Mouse (Mus musculus) left cerebral cortex, postnatal 25 days (tissue): ENCODE measurements at regions not wholly inside any gene's neighbourhood (a gene's known extent, or its start where the extent isn't known, plus 50 kb on each side); places are given as distances from the start of the nearest gene placed in this dataset.

Source experiments
- DNase-seq, 2 experiments: peaks; one replicate each; pipeline ENCODE4 v3.0.0; 2022; ENCODE audit warnings: low spot score in 2 of 2, mixed read lengths in 1 of 2
- intact Hi-C: fragments of 180-260 bp; cut with DNase I; formaldehyde crosslinking; loops from one replicate; pipeline ENCODE4 v1.15.1; 2025

- DNase-seq, result no peak
- intact Hi-C loops, result no loop called here
These were observed 116.9 kb upstream of the Plekha5 start for GRCm38 (mm10) chr6:140306811-140307558.

- intact Hi-C loops, result no loop called here
- DNase-seq, result no peak
These were observed 119.7 kb upstream of the Plekha5 start for GRCm38 (mm10) chr6:140304105-140304504.

GRCm38 (mm10) chr6:140300470-140301145, 123.2 kb upstream of the Plekha5 start:
- DNase-seq, result peak; percentile 18 to 25
- intact Hi-C loops, result no loop called here

- no peak for DNase-seq
These were observed 124.2 kb upstream of the Plekha5 start for GRCm38 (mm10) chr6:140299653-140300052.

GRCm38 (mm10) chr6:140297969-140298554, 125.8 kb upstream of the Plekha5 start:
- intact Hi-C loops, result no loop called here
- no peak for DNase-seq

More at GRCm38 (mm10) chr6:140299653-140300052, 124.2 kb upstream of the Plekha5 start:
- intact Hi-C loops, result no loop called here

- DNase-seq, result no peak
- intact Hi-C loops, result no loop called here
These were observed 126.3 kb upstream of the Plekha5 start for GRCm38 (mm10) chr6:140297561-140297960.

- no peak for DNase-seq
- intact Hi-C loops, result no loop called here
These were observed 133.7 kb upstream of the Plekha5 start for GRCm38 (mm10) chr6:140290109-140290508.

- intact Hi-C loops, result no loop called here
- DNase-seq, result no peak
These were observed 135.1 kb upstream of the Plekha5 start for GRCm38 (mm10) chr6:140288799-140289198.

GRCm38 (mm10) chr6:140282285-140282577, 141.6 kb upstream of the Plekha5 start:
- intact Hi-C loops, result no loop called here
- no peak for DNase-seq

- DNase-seq, result no peak
- intact Hi-C loops, result no loop called here
These were observed 142.2 kb upstream of the Plekha5 start for GRCm38 (mm10) chr6:140281488-140282284.

- intact Hi-C loops, result no loop called here
These were observed 142.9 kb upstream of the Plekha5 start for GRCm38 (mm10) chr6:140280817-140281475.

GRCm38 (mm10) chr6:140279736-140280370, 144.0 kb upstream of the Plekha5 start:
- no peak for DNase-seq
- intact Hi-C loops, result no loop called here

More at GRCm38 (mm10) chr6:140280817-140281475, 142.9 kb upstream of the Plekha5 start:
- no peak for DNase-seq

GRCm38 (mm10) chr6:140278750-140279149, 145.1 kb upstream of the Plekha5 start:
- DNase-seq, result no peak
- intact Hi-C loops, result no loop called here

- no peak for DNase-seq
- intact Hi-C loops, result no loop called here
These were observed 153.3 kb upstream of the Plekha5 start for GRCm38 (mm10) chr6:140270592-140270991.

GRCm38 (mm10) chr6:140268315-140269070, 155.4 kb upstream of the Plekha5 start:
- DNase-seq, result no peak
- intact Hi-C loops, result no loop called here

GRCm38 (mm10) chr6:140263920-140264319, 159.9 kb upstream of the Plekha5 start:
- no peak for DNase-seq
- intact Hi-C loops, result no loop called here

- intact Hi-C loops, result no loop called here
- DNase-seq, result no peak
These were observed 162.0 kb upstream of the Plekha5 start for GRCm38 (mm10) chr6:140261813-140262212.

- intact Hi-C loops, result no loop called here
- DNase-seq, result no peak
These were observed 165.1 kb upstream of the Plekha5 start for GRCm38 (mm10) chr6:140258761-140259160.

- no peak for DNase-seq
- intact Hi-C loops, result no loop called here
These were observed 165.8 kb upstream of the Plekha5 start for GRCm38 (mm10) chr6:140258101-140258500.
